Mouse (Mus musculus): ENCODE measurements around the gene Teddm3.
"Not testable (repeated sequence)": the region's sequence is repeated elsewhere in the genome, so short reads cannot be mapped to it uniquely, and the experiment has no call there.

Teddm3 gene

DNA sequence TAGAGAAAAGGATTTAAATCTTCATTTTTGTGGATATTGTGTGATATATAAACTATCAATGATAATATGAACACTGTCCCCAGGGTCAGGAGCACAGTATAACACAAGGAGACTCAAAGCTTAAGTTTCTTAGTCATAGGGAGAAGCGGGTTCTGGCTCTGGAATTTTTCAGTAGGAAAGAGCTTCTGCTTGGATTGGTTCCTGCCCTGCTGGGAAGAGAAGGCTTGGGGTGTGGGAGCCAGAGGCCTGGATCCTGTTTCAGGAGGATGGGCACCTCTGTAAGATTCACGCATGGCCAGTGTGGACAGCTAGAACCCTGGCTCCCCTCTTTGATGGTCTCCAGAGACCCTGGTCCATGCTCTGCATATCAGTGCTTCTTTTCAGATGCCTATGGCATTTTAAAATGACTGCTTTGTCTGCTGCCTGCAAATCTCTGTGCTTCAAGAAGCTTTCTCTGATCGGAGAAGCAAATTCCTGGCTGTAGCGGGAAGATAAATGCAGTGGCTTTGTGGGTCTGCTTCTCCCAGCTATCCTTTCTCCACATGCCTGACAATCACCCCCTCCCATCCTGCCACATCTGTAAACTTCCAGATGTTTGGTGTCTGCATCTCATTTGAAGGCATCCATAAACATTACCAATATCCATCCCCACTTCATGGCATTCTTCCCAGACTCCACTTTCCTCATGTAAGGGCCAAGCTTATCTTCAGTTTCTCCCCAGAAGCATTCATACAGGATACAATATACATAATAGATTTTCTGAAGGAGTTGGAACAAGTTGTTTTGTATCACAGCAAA lies 2.0 kb downstream of the Teddm3 start:
- DNase-seq (ENCODE audit: low spot score in 2 of 2) = no peak

DNA sequence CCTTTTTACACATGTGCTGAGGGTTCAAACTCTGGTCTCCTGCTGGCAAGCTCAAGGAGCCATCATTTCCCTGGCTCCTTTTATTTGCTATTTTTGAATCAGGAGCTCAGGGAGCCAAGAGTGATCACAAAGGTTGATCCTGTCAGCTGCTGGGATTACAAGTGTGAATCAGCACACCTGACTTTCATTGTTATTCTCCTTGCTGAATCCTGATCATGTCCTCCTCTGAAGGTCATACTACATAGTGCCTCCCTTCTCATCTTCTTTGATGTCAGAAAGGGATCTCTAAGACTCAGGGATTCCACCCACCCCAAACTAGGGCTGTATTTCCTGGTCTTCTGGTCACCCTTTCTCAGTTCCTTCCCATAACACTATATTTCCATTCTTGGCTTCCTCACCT lies 3.9 kb downstream of the Teddm3 start:
- no peak for DNase-seq (ENCODE audit: low spot score in 2 of 2)

DNA sequence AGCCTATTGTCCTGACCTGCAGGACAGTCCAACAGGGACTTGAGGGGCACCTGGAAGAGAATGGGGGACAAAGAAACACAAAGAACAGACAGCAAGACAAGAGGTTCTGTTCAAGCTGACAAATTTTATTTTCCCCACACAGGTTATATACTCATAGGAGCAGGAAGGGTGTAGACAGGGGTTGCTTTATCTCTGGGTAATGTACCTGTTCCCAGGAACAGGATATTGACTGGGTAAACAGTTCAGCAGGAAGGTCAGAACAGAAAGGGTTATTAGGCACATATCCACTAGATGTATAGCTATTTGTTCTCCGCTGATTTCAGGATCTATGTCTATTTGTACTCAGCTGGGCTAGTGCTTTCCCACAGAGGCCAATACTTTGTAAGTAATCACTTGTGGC lies 5.3 kb downstream of the Teddm3 start:
- DNase-seq (ENCODE audit: low spot score in 2 of 2) = not testable (repeated sequence)

DNA sequence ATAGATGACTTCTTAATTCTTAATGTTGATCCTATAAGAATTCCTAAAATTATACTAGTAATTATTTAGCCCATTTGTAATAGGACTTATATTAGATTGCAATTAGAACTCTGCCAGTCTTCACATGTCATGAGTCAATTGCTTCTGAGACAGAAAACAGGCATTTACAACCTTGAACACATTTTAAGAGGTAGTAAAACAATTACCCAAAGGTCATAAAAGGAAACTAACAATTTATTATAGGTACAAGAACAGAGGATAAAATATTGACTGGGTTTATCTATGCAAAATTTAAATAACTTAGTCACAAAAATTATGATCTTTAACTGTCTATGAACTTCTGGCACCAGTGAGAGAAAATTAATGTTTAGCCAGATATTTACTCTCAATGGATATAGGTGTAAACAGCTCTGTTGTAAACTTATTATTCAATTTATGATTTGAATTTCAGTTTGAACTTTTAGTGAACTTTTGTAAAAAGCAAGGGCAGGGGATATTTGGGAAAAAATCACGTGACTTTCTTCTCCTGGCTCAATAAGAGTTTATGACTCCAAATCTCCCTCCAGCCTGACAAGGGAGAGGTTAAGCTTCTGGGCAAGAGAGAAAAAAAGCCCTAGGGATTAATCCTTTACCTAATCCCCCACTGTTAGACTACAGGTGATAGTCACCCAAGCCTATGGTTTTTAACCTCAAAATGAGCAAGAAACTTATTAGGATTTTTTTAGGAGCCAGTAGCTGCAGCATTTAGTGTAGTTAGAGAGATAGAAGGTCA lies 17.3 kb downstream of the Teddm3 start:
- DNase-seq (ENCODE audit: low spot score in 2 of 2) = no peak

DNA sequence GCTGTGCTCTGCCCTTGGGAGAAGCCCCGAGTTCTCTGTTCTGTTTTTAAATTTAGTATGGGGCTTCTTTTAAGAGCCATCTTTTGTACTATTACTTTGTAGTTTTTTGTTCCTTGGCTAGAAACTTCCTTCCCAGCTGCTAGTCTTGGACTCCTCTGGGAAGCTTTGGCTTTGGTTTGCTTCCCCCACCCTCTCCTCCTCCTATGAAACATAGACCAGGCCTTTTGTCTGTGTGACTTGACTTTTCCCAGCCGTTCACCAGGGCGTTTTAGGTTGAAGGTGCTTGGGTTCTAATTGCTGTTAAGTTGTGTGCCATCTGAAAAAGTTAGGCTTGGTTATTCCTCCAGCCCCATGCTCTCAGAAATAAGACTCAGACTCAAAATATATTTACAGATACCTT lies 26.1 kb downstream of the Teddm3 start:
- DNase-seq (ENCODE audit: low spot score in 2 of 2) = not testable (repeated sequence)

DNA sequence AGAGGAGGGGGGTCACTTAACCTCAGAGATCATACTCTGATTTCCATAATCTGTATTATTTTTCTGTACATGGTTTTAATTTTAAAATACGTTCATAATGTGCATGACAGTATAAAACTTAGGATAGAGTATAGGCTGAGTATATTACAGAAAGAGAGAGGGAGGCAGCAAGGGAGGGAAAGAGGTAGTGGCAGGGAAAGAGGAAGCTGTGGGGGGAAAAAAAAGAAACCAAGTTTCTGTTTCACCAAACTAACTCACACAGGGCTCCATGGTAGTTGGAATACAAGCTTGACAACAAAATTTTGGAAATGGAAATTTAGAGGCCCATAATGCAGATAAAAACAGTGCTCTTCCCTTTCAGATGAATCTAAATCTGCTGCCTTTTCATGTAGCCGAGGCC lies 31.0 kb downstream of the Teddm3 start:
- not testable (repeated sequence) for DNase-seq (ENCODE audit: low spot score in 2 of 2)

DNA sequence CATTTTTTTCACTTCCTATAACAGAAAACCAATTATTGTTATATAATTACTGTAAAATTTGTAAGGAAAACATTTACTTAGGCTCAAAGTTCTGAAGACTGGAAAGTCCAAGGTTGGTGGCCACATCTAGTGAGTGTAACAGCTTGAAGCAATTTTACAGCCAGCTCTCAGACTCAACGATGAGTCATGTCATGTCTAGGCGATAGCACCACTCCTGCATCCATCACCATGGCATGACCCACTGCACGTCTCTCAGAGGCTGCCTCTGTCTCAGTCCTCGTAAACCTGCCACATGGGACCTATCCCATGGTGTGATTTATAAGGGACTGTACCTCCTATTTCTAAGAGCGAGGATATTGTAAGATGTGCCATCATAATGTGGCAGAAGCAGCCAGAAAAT lies 37.7 kb downstream of the Teddm3 start:
- DNase-seq (ENCODE audit: low spot score in 2 of 2) = no peak

DNA sequence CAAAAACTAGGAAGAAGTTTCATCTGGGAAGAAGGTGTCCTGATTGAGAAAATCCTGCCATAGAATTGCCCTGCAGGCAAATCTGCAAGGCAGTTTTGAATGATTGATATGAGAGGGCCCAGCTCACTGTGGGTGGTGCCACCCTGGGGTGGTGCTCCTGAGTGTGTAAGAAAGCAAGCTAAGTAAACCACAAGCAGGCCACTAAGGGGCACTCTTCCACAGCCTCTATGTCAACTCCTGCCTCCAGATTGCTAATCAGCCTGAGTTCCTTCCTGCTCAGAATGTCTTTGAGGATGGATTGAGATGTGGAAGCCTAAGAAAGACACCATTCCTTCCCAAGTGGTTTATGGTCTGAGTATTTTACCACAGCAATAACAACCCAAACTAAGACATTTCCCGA lies 44.3 kb downstream of the Teddm3 start:
- DNase-seq (ENCODE audit: low spot score in 2 of 2) = no peak
